Mouse (Mus musculus): ENCODE results near the gene Ppargc1a.

Ppargc1a gene

GRCm38 (mm10) chr5:51412303-51413117 is 155.0 kb downstream of the Ppargc1a start:
- DNase-seq (ENCODE audit: low read depth, low spot score), result peak; percentile 3

- no peak for DNase-seq (ENCODE audit: low read depth, low spot score)
Measured at GRCm38 (mm10) chr5:51410006-51410405, 157.5 kb downstream of the Ppargc1a start.

- no peak for DNase-seq (ENCODE audit: low read depth, low spot score)
Measured at GRCm38 (mm10) chr5:51406406-51406805, 161.1 kb downstream of the Ppargc1a start.

All from telencephalon, adult 2 months (tissue).